Mouse (Mus musculus): ENCODE measurements at regions not wholly inside any gene's neighbourhood (a gene's known extent, or its start where the extent isn't known, plus 50 kb on each side); places are given as distances from the start of the nearest gene placed in this dataset.

GRCm38 (mm10) chr10:122564473-122564872 lies 114.1 kb upstream of the Ppm1h start:
- no peak for DNase-seq (ENCODE audit: low read depth, low spot score)

- peak; percentile 68 for DNase-seq (ENCODE audit: low read depth, low spot score)
Observed at GRCm38 (mm10) chr10:122566601-122567000, 112.0 kb upstream of the Ppm1h start.

DNA sequence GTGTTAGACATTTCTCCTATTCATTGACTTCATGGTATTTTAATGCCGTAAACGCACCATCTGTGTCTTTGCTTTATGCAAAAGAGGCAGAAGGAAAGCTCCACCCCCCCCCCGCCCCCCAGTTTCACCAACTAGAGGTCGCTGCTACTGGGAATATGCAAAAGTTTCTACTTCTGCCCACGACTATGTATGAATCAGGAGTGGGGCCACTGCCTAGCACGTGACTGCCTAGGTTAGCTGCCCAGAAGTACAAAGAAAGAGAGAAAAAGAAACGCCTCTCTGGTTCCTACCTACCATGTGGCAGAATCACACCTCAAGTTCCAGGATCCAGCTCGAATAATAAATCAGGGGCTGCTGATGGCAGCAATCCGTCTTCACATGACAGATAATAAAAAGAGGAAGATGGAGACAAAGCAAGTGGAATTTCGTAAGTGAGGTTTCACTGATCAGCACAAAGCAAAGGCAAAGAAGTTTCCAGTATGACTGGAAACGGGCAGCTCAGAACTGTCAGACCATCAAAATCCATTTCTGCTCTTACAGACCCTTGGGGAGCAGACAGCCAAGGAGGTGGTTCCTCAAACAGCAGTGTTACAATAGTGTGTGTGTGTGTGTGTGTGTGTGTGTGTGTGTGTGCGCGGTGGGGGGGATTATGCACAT lies 108.9 kb upstream of the Ppm1h start:
- DNase-seq (ENCODE audit: low read depth, low spot score): no peak

- no peak for DNase-seq (ENCODE audit: low read depth, low spot score)
Observed at GRCm38 (mm10) chr10:122570909-122571551, 107.5 kb upstream of the Ppm1h start.

GRCm38 (mm10) chr10:122576171-122577063 lies 102.1 kb upstream of the Ppm1h start:
- DNase-seq (ENCODE audit: low read depth, low spot score): no peak

- DNase-seq (ENCODE audit: low read depth, low spot score): peak; percentile 89
Observed at GRCm38 (mm10) chr10:122578209-122579001, 100.2 kb upstream of the Ppm1h start.

DNA sequence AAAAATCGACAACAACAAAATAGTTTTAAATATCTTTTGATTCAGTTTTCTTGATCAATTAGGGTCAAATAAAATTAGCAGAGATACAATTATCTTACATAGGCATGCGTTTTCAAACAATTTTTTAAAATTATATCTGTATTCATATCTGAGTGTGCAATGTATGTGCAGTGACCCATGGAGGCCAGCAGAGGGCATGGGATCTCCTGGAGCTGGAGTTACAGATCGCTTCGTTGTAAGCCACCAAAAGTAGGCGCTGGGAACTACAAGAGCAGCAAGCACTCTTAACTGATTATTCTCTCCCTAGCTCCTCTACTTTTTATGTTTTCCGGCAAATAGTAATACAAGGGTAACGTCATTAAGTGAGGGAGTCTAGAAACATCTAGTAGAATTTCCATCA lies 97.5 kb upstream of the Ppm1h start:
- DNase-seq (ENCODE audit: low read depth, low spot score): peak; percentile 46

GRCm38 (mm10) chr10:122587541-122587940 lies 91.0 kb upstream of the Ppm1h start:
- no peak for DNase-seq (ENCODE audit: low read depth, low spot score)

DNA sequence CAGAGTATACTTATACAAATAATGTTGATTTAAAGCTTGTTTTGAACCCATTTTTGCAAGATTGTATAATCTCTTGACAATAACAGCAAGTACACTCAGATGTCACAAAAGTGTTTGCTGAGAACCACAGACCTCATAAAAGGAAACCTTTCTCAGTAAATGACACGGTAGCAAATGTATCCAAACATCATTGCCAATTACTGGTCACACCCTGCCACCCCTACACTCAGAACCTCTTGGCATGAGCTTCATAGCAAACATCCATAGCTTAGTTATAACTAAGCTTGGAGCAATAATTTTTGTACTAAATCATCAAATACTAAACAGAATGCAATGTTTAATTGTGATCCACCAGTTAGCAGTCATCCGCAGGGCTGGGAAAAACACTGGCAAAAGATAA lies 79.1 kb upstream of the Ppm1h start:
- DNase-seq (ENCODE audit: low read depth, low spot score): no peak

- peak; percentile 14 for DNase-seq (ENCODE audit: low read depth, low spot score)
Observed at GRCm38 (mm10) chr10:122602394-122602793, 76.2 kb upstream of the Ppm1h start.

GRCm38 (mm10) chr10:122603960-122604359 lies 74.6 kb upstream of the Ppm1h start:
- no peak for DNase-seq (ENCODE audit: low read depth, low spot score)

DNA sequence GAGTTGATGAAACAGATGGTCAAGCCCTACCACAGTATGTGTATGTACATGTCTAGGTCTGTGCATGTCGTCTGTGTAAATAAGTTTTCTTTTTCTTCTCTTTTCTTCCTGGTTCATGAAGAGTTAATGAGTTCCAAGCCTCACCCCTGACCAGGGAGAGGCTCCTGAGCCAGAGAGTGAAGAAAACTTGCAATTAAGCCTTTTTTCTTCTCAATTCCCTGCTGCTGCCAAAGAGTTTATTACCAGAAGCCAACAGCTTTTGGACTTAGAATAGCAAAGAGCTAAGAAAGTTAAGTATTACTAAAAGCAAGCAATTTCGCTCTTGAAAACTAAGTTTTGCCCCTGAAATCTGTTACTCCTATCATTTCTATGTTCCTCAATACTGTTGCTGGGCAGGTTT lies 65.3 kb upstream of the Ppm1h start:
- DNase-seq (ENCODE audit: low read depth, low spot score): no peak

GRCm38 (mm10) chr10:122613891-122614290 lies 64.7 kb upstream of the Ppm1h start:
- no peak for DNase-seq (ENCODE audit: low read depth, low spot score)

DNA sequence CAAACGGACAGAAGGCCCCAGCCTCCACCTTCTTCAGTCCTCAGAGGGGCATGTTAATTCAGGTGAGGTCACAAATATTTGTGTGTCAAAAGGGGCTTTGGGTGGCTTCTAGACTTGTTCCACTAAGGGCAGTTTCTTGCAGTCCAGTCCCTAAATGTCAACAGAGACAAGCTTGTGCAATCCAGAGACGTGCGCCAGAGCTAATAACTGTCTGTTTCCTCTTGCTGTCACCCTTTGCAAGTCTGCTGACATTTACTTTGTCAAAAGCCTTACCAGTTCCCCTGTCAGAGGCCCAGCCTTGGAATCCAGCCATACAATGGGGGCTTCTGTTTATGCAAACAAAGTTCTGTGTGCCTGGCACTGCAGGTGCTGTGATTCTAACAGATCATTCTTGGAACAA lies 63.8 kb upstream of the Ppm1h start:
- DNase-seq (ENCODE audit: low read depth, low spot score): no peak

DNA sequence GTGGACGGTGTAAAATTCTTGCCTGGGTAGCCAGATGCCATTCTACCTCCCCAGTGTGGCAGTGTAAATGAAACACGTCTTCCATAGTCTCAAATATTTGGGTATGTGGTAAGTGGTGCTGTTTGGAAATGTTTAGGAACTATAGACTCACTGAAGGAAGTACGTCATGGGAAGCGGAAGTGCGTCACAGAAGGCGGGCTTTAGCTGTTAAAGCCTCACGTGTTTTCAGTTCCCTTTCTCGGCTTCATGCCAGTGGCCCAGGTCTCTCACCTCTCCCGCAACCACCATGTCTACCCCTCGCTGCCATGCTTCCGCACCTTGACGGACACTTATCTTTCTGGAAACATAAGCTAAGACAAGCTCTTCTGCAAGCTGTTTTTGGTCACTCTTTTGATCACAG lies 62.9 kb upstream of the Ppm1h start:
- DNase-seq (ENCODE audit: low read depth, low spot score): no peak

DNA sequence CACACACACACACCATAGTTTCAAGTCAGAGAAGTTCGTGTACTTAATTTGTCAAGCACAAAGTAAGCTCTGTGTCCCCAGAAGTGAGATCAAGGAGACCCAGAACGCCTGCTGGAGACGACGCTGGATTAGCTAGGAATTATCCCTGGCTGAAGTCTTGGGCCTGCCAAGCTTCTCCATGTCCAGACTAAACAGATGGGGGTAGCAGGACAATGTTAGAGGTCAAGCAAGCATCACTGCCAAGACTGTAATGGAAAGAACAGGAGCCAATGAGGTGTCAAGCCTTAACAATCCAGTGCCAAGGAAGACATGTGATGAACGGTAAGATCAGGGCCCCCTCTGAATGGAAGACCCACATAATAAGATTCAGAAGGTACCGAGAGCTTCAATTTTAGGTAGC lies 62.2 kb upstream of the Ppm1h start:
- DNase-seq (ENCODE audit: low read depth, low spot score): no peak

DNA sequence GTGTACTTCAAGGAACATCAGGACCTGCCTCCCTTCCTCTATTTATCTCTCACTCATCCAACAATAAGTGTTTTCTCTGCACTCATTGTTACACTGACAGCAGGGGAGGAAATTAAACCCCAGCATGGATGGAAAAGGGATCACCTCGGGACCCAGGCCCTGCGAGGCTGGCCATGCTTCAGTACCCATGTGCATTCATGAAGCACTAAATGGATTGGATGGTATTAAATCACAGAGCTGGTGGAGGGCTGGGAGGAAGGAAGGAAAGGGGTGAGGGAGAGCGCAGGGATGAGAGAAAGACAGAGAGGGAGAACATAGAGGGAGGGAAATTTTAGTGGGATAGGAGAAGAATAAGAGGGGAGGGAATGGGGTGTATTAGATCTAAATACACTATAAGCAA lies 59.7 kb upstream of the Ppm1h start:
- DNase-seq (ENCODE audit: low read depth, low spot score): no peak

DNA sequence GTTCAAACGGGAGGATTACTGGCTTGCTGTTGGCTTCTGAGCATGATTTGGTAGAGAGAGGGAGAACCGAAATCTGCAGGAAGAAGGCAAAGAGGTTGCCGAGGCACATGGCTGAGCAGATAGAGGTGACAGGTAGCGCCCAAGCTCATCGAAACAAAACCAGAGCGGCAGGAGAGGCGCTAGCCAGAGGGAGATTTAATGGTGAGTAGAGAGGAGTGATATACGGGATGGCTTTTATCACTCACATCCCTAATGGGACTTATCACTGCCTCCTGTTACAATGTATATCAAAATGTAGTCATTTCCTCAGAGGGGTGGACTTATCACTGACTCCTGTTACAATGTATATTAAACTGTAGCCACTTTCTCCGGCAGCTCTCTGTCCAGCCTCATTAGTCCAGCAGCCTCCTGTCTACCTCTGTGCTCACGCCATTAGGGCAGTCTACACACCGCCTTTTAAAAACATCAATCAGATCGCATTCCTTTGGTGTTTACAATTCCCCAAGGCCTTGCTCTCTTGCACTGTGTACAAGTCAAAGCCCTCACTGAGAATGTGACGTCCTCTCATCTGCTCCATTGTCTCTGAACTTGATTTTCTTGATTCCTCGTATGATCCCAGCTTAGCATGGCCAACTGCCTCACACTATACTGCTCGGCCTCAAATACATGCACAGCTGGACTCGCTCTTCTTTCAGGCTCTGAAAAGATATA lies 59.0 kb upstream of the Ppm1h start:
- no peak for DNase-seq (ENCODE audit: low read depth, low spot score)
